Mouse (Mus musculus) retina, postnatal 7 days (tissue): ENCODE results near the gene Bok.

Experiments used
- DNase-seq: peaks from one replicate; pipeline ENCODE4 v3.0.0-alpha.2; 2012; ENCODE audit warnings: low read depth, low spot score

Bok gene

DNA sequence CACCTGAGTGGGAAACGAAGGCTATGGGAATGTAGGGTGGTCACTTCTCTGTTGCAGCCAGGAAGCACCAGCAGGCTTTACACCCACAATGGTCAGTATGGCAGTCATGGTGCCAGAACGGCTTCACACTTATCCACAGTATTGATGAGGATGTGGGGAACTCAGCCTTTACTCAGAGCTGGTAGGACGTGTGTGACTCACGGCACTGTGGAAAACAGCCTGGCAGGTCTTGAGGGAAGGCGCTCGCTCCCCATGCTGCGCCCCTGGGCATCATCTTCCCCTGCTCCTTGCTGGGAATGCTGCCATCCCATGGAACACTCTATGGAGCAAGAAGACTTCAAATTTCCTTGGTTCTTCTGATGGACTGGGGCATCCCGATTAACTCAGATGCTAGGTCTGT lies 5.6 kb downstream of the Bok start:
- no peak for DNase-seq

DNA sequence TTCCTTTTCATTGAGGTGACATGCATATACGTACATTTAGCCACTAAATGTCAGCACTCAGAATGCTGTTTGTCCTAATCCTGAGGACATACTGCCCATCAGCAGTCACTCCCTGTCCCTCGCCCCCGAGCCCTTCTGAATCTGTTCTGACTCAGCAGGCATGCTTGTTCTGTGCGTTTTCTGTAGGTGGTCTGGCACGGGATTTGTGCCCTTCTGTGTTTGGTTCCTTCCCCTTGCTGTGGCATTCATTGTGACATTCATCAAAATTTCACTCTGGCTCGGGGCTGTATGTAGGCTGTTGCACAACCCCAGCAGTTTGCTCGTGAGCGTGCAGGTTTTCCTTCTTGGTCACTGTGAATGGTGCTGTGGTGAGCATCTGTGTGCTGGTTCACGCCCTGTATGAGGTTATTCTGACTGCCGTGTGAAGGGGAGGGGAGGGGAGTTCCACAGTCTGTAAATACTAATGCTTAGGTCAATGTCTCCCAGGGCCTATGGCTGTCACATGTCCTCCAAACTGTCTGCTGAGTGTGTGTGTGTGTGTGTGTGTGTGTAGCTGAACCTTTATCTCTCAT lies 6.4 kb downstream of the Bok start:
- DNase-seq: no peak

DNA sequence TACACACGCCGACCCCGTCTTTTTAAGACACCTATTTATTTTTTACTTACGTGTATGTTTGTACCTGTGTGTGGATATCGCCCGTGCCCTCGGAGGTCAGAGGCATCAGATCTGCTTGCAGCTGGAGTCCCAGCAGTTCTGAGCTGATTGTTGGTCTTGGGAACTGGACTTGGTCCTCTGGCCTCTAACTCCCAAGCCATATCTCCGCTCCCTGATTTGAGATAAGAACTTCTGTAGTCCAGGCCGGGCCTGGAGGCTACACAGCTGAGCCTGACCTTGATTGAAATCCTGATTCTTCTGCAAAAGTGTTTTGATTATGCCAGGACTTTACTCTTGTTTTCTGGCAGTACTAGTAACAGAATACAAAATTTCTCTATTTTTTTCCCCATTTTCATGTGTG lies 7.3 kb downstream of the Bok start:
- no peak for DNase-seq

DNA sequence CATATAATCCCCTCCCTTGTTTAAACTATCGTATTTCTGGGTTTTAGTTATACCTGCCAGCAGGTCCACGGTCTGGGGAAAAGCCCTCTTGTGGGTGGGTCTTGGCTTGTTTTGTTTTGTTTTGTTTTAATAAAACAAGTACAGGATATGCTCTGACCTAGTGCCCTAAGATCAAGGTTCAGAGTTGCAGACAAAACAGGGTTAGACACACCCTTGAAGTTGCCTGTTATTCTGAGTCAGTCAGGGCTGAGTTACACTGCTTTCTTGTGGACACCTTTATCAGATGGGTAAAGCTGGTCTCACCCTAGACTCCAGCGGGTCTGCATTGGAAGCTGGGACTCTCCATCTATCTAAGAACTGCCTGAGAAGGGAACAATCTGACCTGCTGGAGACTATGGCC lies 8.0 kb downstream of the Bok start:
- DNase-seq: no peak

DNA sequence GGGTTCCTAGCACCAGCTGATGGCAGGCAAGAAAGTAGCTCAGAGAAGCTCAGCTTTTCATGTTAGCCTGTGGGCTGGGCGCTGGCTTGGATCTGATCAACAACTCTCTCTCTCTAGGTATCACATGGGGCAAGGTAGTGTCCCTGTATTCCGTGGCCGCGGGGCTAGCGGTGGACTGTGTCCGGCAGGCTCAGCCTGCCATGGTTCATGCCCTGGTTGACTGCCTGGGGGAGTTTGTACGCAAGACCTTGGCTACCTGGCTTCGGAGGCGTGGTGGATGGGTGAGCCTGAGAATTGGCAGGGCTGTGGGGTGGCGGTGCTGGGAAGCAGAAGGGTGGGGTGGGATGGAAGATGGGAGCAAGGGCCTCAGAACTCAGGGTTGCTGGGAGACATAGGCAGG lies 8.5 kb downstream of the Bok start:
- no peak for DNase-seq

DNA sequence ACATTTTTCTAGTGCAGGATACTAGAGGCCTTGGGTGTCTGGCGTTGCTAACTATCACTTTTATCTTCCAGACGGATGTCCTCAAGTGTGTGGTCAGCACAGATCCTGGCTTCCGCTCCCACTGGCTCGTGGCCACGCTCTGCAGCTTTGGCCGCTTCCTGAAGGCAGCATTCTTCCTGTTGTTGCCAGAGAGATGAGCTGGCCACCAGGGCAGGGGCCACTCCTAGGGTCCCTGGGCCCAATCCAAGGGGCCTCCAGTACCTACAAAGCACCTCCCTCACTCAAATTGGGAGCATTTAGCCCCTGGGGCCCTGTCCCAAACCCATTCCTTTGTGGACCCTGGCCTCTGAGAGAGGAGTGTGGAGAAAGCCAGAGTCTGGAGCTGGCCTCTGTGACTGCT lies 9.5 kb downstream of the Bok start:
- no peak for DNase-seq

DNA sequence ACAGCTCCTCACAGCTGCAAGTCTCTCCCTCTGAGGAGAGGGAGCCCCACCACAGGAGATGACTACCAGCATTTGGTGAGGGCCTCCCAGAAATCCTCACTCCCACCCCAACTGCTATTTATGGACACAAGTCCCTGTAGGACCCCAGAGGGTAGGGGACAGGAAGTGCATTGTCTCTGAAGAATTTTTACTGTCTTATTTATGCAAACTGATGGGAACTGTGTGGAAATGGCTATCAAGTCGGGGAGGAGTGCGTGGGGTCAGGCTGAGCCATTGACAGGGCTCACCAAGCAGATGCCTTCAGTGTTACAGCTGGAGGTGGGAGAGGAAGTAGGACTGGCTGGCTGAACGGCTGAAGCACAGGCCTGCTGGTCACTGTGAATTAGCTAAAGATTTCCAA lies 11.9 kb downstream of the Bok start:
- DNase-seq: no peak

DNA sequence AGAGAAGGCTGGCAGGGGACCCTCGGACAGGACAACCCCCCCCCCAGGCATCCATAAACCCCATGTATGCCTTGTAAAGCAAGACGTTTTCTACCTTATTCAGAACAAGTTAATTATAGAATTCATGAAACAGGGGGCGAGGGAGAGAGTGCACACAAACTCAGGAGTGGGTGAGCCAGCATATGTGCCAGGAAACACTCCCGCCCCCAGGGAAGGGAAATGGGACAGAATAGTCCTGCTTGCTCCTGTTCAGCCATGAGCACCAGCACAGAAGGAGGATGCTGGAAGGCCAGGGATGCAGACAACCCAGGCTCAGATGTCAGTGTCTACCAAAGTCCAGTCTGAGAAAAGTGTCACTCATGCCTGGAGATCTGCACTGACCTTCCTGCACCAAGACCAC lies 13.7 kb downstream of the Bok start:
- DNase-seq: no peak

DNA sequence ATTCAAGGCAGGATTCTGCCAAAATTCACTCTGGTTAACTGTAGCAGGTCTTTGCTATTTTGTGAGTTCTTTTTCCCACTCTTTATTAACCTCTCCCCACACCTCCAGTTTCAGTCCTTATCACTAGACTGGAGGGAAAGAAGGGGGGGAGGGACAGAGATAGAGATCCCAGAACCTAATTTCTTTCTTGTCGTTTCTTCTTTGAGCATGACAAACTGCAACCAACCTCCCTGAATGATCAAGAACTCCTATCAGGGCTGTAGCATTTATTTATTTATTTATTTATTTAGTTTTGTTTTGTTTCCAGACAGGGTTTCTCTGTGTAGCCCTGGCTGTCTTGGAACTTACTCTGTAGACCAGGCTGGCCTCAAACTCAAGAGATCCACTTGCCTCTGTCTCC lies 16.6 kb downstream of the Bok start:
- DNase-seq: no peak

DNA sequence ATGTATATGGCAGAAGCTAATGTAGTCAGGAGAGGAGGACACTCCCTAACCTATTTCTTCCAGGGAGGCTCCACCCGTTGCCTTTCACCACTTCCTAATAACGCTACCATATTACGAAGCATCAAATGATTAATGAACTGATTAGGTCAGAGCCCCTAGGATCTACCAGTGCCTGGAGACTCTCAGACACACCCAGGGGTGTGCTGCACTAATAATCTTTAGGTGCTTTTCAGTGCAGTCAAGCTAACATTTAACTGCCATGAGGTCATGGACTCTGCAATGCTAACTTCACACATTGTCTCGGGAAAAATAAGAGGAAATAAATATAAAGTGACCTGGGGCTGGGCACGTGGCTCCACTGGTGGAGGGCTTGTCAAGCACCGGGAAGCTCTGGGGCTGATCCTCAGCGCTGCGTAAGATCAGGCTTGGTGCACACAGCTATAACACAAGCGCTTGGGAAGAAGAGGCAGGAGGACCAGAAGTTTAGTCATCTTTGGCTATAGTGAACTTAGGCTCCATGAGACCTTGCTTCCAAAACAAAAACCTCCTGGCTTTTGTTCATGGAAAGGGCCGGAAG lies 18.1 kb downstream of the Bok start:
- no peak for DNase-seq

DNA sequence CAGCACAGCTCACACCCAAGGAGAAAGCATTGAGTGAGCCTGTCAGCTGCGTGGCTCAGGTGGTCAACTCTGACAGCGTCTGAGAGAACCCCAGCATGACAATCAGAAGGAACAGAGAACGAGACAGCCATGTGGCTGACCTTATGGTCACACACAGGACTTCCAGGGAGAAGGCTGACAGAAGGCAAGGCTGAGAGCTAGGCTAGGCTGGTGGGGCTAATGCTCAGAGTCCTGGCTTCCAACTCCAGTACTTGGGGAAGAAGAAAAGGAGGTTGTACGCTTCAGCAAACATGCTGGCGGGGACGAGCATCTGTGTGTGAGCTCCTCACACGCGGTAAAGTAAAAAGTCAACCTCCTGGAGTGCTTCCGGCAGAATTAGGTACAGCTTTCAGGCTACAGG lies 18.9 kb downstream of the Bok start:
- DNase-seq: no peak

DNA sequence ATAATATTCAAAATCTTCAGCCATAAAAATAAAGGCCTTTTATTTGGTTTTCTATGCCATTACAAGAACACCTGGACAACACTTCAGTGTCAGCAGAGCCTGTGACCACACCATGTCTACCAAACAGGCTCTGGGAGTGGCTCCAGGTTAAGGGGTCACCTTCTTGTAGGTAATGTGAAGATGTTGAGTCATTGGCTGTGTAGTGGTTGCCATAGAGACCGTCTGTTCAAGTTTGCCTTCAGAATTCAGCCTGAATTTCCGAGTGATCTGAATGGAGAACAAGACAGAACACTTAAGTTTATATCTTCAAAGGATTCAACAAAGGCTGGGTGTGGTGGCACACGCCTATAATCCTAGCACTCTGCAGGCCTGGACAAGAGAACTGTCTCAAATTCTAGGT lies 19.9 kb downstream of the Bok start:
- DNase-seq: no peak

DNA sequence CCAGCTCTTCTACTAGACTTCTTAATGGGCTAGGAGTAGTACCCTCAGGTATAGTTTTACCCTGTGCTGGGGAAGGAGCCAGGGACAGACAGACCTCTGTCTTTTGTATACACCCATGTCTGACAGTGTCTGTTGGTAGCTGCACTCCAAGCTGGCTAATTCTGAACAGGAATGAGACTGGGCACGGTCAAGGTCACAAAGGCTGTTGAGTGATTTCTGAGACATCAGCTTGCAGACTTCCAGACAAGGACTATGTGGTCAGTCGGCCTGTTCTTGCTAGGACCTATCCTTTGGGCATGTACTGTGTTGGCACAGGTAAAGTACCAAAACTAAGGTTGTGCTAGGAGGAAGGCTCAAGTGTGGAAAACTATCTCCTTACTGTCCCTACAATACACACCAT lies 30.7 kb downstream of the Bok start:
- DNase-seq: no peak

DNA sequence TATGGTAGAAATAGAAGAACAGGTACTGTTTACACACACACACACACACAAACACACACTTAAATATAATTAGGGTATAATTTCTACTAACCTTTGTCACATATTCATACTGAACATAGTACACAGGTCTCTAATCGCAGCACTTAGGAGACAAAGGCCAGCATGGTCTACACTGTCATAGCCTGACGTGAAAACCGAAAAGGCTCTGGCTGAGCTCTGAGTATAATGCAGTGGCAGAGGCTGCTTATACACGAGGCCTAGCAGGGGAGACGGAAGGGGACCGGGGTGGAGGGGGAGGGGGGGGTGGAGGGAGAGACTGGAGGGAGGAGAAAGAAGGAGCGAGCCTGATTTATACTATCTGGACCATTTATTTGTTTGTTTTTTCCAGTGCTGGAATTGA lies 36.1 kb downstream of the Bok start:
- DNase-seq: no peak

DNA sequence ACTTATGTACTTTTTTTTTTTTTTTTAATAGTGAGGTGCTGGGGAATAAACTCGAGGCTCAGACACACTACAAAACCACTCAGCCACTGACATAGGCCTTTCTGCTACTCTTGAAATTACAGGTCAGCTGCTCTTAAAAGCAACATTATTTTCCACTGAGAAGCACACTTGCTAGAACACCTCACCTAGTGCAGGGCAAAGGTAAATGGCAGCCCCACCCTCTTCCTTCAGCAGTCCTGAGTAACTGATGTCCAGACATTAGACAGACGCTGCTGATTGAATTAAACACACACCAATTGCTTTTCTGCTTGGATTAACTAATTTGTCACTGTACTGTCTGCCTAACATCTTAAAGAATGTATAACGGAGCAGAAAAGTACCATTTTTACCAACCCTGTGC lies 39.2 kb downstream of the Bok start:
- no peak for DNase-seq

DNA sequence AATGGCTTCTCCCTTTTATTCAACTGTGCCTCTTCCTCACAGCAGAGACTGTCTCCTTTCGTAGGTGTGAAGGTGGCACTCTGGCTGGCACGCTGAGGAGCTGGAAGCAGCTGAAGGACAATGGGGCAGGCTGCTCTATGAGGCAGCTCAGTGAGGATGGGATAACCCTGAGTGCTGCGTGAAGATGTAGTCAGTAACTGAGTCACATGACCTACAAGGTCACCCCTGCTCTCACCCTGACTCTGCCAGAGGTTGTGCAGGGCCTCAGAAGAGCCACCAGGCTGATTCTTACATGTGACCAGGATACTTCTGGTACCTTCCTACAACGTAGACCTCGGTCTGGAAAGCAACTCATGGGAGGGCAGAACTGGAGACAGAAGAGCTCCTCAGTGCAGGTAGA lies 40.2 kb downstream of the Bok start:
- DNase-seq: no peak

DNA sequence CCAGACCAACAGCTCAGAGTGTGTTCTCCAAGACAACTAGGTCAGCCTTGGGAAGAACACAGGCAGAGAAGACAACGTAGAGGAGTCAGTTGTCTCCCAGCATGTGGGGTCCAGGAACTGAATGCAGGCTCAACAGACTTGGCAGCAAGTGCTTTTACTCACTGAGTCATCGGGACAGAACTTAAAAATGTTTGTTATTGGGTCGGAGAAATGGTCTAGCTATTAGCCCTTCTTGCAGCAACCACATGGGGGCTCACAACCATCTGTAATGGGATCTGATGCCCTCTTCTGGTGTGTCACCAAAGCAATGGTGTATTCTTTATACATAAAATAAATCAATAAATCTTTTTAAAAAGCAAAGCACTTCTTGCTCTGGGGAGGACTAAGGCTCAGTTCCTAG lies 40.7 kb downstream of the Bok start:
- DNase-seq: no peak

DNA sequence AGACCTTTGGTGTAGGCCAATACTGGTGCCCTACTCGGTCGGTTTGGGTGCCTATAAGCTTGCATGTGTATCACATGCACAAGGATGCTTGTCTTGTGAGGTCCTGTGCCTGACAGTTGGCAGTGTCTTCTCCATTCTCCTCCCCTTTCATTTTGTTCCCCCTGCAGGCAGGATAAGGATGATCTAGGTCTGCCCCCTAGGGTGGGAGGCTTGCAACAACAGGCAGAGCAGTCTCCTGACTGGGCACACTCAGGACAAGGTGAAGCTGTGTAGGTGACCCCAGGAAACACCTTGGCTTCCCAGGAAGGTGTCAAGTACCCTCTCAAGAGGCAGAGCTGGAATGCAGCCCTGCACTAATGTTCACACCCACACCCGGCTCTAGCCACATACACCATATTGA lies 41.5 kb downstream of the Bok start:
- peak; percentile 36 for DNase-seq

DNA sequence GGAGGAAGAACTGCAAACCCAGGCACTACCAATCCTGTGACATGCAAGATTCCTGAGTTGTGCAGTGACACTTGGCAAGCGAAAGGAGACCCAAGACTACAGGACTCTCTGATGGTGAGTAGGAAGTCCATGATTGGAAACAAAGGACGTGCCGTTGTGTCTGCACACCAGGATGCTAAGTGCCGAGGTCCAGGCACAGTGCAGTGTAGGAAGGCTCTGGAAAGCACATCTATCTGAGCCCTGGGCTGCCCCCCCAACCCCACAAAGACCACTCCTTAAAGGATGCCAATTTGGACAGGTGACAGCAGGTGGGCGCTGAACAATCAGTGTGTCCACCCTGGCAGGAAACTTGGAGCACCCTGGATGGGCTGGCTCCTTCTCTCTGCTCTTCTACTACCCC lies 45.6 kb downstream of the Bok start:
- no peak for DNase-seq

DNA sequence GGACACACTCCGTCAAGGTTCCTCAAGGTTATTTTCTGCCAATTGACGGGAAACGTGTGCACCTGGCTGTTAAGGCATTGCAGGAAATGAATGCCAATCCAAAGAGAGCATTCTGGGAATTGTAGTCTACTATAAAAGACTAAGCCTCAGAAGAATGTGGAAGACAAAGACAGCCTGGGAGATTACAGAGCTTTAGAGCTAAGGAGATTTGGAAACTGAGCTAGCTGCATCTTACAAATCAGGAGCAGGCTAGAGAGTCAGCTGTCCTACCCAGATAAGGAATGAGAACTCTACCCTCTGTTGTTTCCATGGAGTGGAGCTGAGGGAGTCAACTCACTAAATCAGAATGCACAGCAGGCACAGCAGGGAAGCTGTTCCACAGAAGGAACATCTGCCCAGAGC lies 46.4 kb downstream of the Bok start:
- peak; percentile 74 for DNase-seq

DNA sequence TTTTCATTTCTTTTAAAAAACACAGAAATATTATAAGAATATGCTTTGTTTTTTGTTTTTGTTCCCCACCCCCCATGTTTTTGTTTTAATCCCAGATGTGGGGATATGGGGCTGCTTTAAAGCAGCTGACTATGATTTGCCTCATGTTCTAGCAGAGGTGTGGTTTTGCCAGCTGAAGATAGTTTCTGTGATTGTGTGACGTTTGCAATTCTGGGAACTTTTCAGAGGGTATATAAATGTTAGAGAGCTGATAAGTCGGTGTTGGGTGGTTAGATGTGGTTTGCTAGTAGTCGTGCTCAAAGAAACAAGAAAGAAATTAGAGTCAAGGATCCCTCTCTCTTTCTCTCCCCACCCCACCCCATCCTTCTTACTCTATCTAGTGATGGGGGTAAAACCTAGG lies 50.4 kb downstream of the Bok start:
- DNase-seq: no peak

DNA sequence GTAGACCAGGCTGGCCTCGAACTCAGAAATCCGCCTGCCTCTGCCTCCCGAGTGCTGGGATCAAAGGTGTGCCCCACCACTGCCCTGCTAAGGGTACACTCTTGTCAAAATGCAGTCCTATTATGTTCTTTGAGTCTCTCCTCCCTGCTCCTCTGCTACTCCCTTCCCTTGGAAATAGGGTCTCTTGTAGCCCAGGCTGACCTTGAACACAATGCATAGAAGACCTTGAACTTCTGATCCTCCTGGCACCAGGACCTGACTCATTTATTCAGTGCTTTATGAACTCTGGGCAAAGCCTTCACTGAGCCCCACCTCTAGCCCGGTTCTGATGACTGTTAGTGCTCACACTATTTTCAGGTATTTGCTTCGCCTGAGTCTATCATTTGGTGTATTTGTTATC lies 52.3 kb downstream of the Bok start:
- DNase-seq: no peak

DNA sequence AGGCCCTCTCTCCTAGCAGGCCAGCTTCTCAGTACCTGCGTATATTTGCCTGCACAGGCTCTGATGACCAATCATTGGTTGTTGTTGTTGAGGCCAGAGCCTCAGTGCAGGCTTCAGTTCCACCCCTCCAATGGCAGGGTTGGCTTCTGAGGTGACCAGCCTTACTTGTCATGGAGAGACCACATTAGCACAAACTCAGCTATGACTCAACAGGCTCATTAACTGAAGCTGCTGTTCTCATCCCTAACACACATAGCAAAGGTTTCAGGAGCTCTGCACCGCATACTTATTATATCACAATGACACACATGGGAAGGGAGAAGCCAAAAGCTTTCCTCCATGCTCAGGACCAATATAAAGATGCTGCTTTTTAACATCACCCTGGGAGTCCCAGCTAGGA lies 55.2 kb downstream of the Bok start:
- no peak for DNase-seq

DNA sequence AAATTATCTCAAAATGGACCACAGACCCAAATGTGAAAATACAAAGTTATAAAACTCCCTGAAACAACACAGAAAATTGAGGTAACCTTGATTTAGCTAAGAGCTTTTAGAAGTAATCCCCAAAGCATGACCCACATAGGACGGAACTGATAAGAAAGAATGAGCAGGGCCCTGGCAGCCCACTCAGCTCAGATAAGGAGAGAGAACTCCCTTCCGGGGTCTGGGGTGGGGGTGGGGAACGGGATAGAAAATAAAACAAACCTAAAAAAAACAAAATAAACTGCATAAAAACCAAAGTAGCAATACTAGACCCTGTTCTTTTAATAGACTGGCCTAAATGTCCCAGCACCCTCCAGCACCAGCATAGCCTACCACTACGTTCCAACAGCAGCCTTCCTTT lies 56.5 kb downstream of the Bok start:
- DNase-seq: no peak
